Mouse (Mus musculus) MEL (cell line): ENCODE results near the gene Cdh13.

Experiments
- CTCF ChIP-seq, 3 experiments: IDR thresholded peaks in 2 of 3; conservative IDR thresholded peaks in 1 of 3; 2 replicates each; pipeline ENCODE4 v1.5.1; 2011 to 2012; ENCODE audit warnings: low read length in 3 of 3, low read depth in 2 of 3, mild to moderate bottlenecking in 2 of 3, improper control_type of control experiment in 1 of 3, inconsistent platforms in 1 of 3, mixed read lengths in 1 of 3, moderate library complexity in 1 of 3; ENCODE audit not compliant: control insufficient read depth in 1 of 3, insufficient read depth in 1 of 3, poor library complexity in 1 of 3, severe bottlenecking in 1 of 3
- E2F4 ChIP-seq: IDR thresholded peaks from 2 replicates; pipeline ENCODE4 v1.6.1; 2011; ENCODE audit warnings: low read depth, low read length, improper control_type of control experiment, borderline replicate concordance
- EP300 ChIP-seq, 2 experiments: IDR thresholded peaks; 2 replicates each; pipeline ENCODE4 v1.6.1; 2011; ENCODE audit warnings: improper control_type of control experiment in 2 of 2, low read length in 2 of 2, low read depth in 1 of 2, mild to moderate bottlenecking in 1 of 2
- GATA1 ChIP-seq: IDR thresholded peaks from 2 replicates; pipeline ENCODE4 v1.6.1; 2011; ENCODE audit warnings: low read depth, low read length, improper control_type of control experiment
- HCFC1 ChIP-seq: IDR thresholded peaks from 2 replicates; pipeline ENCODE4 v1.6.1; 2012; ENCODE audit warnings: low read depth, mild to moderate bottlenecking, inconsistent platforms, low read length, improper control_type of control experiment, moderate library complexity
- KAT2A ChIP-seq: conservative IDR thresholded peaks from 2 replicates; pipeline ENCODE4 v1.6.1; 2012; ENCODE audit warnings: low read depth, low read length, improper control_type of control experiment, inconsistent platforms
- POLR2A ChIP-seq, 2 experiments: IDR thresholded peaks; 2 replicates each; pipeline ENCODE4 v1.6.1; 2011 to 2012; ENCODE audit warnings: low read length in 2 of 2, mild to moderate bottlenecking in 2 of 2, control low read depth in 1 of 2, improper control_type of control experiment in 1 of 2, low read depth in 1 of 2, moderate library complexity in 1 of 2; ENCODE audit not compliant: control insufficient read depth in 1 of 2, insufficient read depth in 1 of 2, poor library complexity in 1 of 2
- POLR2AphosphoS5 ChIP-seq: IDR thresholded peaks from 2 replicates; pipeline ENCODE4 v1.6.1; 2012; ENCODE audit warnings: low read depth, borderline replicate concordance, mild to moderate bottlenecking, inconsistent platforms, low read length, moderate library complexity, mixed read lengths
- SIN3A ChIP-seq: IDR thresholded peaks from 2 replicates; pipeline ENCODE4 v1.6.1; 2012; ENCODE audit warnings: low read length, improper control_type of control experiment, inconsistent platforms
- TCF12 ChIP-seq: IDR thresholded peaks from 2 replicates; pipeline ENCODE4 v1.6.1; 2014; ENCODE audit warnings: low read depth, mild to moderate bottlenecking, inconsistent platforms, low read length, improper control_type of control experiment, moderate library complexity
- USF1 ChIP-seq: IDR thresholded peaks from 2 replicates; pipeline ENCODE4 v1.6.1; 2014; ENCODE audit warnings: low read depth, mild to moderate bottlenecking, inconsistent platforms, low read length, improper control_type of control experiment, moderate library complexity
- ZC3H11A ChIP-seq: IDR thresholded peaks from 2 replicates; pipeline ENCODE4 v1.6.1; 2012; ENCODE audit warnings: low read depth, mild to moderate bottlenecking, inconsistent platforms, low read length, improper control_type of control experiment

DNA sequence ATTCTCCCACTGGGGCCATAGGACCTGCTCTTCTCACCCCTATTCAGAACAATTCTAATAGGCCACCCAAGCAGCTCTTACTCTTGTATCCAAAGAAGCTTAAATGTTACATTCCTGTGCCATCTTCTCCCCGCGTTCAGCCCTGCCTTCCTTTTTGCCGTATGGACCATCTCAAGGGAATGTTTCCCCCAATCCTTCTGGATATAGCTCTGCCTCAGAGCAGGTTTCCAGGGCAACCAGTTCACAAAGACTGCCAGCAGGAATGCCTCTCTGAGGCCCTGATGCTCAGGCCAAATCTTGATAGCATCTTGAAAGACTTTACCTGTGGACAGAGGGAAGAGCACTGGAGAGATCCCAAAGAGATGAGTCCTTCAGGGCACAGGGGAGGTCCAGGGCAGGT is 56.2 kb downstream of the Cdh13 start:
- TF ChIP-seq E2F4 = no peak
- no peak for TF ChIP-seq POLR2AphosphoS5
- TF ChIP-seq GATA1 = no peak
- TF ChIP-seq TCF12 = no peak
- TF ChIP-seq SIN3A = no peak
- TF ChIP-seq POLR2A (IDR thresholded peaks at IDR 0.05; ENCODE audit: control insufficient read depth in 1 of 2, insufficient read depth in 1 of 2, low read depth in 1 of 2, low read length in 2 of 2, poor library complexity in 1 of 2) = no peak
- no peak for TF ChIP-seq USF1
- no peak for TF ChIP-seq KAT2A
- no peak for TF ChIP-seq EP300 (IDR thresholded peaks at IDR 0.05; ENCODE audit: low read depth in 1 of 2, low read length in 2 of 2)
- no peak for TF ChIP-seq HCFC1
- TF ChIP-seq ZC3H11A = no peak
- TF ChIP-seq CTCF (IDR thresholded peaks at IDR 0.05 in 2 of 3, conservative IDR thresholded peaks at IDR 0.05 in 1 of 3; ENCODE audit: control insufficient read depth in 1 of 3, insufficient read depth in 1 of 3, low read depth in 2 of 3, low read length in 3 of 3, poor library complexity in 1 of 3, severe bottlenecking in 1 of 3) = no peak
